Mouse (Mus musculus): ENCODE data around the gene Olfr450.

DNA sequence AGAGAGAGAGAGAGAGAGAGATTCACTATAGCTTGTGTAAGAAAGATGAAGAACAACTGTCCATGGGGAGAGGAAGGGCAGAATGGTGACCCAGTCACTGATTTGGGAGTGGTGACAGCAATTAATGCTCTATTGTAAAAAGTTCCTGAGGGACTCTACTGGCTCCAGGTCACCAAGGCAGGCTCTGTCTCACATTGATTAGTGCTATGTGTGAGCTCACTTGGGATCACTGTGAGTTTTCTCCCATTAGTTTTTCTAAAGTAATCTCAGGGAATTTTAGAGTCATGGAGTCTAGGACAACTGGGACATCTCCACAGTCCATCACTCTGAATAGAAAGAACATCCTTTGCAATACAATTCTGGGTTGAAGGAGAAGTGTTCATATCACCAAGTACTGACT lies 26.9 kb upstream of the Olfr450 start, which contains the start of gene Olfr452:
- no peak for TF ChIP-seq CTCF (IDR thresholded peaks at IDR 0.05; ENCODE audit: insufficient read depth, low read length)
- no peak for TF ChIP-seq POLR2A (IDR thresholded peaks at IDR 0.05; ENCODE audit: borderline replicate concordance, extremely low read depth, low read depth, low read length)
